Mouse (Mus musculus) heart, postnatal 4 days (tissue): ENCODE results near the gene Bhlhe40. TPM values are rescaled to one million over a fixed set of nuclear protein-coding genes. Genes with fewer than 3 reads are reported as not detected.

Experiments used
- total RNA-seq, 2 experiments: library from RNA; stranded (reverse); gene quantifications; 2 replicates each; pipeline ENCODE4 v1.2.3; 2021

Gene Bhlhe40
- total RNA-seq, 2 experiments from 2014 or later = 59.9 to 74.1 TPM

Other genes with a start within 250 kb of the Bhlhe40 start
- gene Arl8b, start 122.5 kb downstream of the Bhlhe40 start, total RNA-seq = 10 to 100 TPM; 77.8 to 79.9 TPM
- 10 to 100 TPM; 14.2 to 22.3 TPM for gene Edem1, start 168.0 kb downstream of the Bhlhe40 start, total RNA-seq